Comparison of ENCODE assay signal across 8 mouse cellular contexts in genomic region chr2:155956134-155957059, GRCm38 (mm10). TPM values are rescaled to one million over a fixed set of nuclear protein-coding genes. Genes with fewer than 3 reads are reported as not detected.
DNase-seq lines count a peak whose midpoint lies in the region; ATAC-seq and TF ChIP-seq lines count a peak whose summit lies in the region.

TSS of gene Cep250 (plus strand) at chr2:155956458.

- H3K36me3 ChIP-seq in G1E (replicated peaks): peaks cover 24% of the 10 kb centered on the region
- H3K36me3 ChIP-seq in forebrain, postnatal 0 days (ENCODE audit: insufficient read depth): no peaks in the 10 kb centered on the region
- no peaks in the 10 kb centered on the region for H3K36me3 ChIP-seq in lung, embryonic 15.5 days

- peak within 1 kb of the TSS; percentile 64 for H3K4me2 ChIP-seq in forebrain, postnatal 0 days (ENCODE audit: low read depth)
- peak within 1 kb of the TSS; percentile 62 for H3K4me2 ChIP-seq in lung, embryonic 15.5 days

- peaks cover 21% of the 10 kb centered on the region for H3K4me1 ChIP-seq in G1E (ENCODE audit: insufficient read depth, low read depth, low read length)
- 0 out of 2 replicates have a peak, but pooled peaks cover 4% of the 10 kb centered on the region for H3K4me1 ChIP-seq in forebrain, postnatal 0 days (ENCODE audit: insufficient read depth)
- H3K4me1 ChIP-seq in lung, embryonic 15.5 days: peaks cover 13% of the 10 kb centered on the region

- H3K4me3 ChIP-seq in G1E (ENCODE audit: low read depth, low read length): peak within 1 kb of the TSS; percentile 93
- H3K4me3 ChIP-seq in forebrain, postnatal 0 days (ENCODE audit: low read depth, low read length): peak within 1 kb of the TSS; percentile 64
- H3K4me3 ChIP-seq in lung, embryonic 15.5 days: peak within 1 kb of the TSS; percentile 95

- ATAC-seq in G1E (ENCODE audit: extremely low read depth, insufficient number of reproducible peaks, low FRiP score, poor library complexity, severe bottlenecking): peak; percentile 73
- ATAC-seq in forebrain, postnatal 0 days: peak; percentile 96
- ATAC-seq in lung, embryonic 15.5 days (ENCODE audit: borderline replicate concordance, extremely low read depth, low FRiP score, low TSS enrichment): peak; percentile 97

- peak; percentile 84 for DNase-seq in G1E (ENCODE audit: low spot score)
- DNase-seq in cerebellum, adult 18-20 months: peak; percentile 92 to 94
- peak; percentile 97 for DNase-seq in forebrain, postnatal 0 days
- DNase-seq in heart, postnatal 4 days: peak; percentile 94
- peak; percentile 77 to 85 for DNase-seq in layer of hippocampus, adult 8-10 months (ENCODE audit: low spot score in 2 of 2)
- DNase-seq in ovary, adult 18-20 months (ENCODE audit: low spot score): peak; percentile 88
- DNase-seq in thymus, postnatal 0 days (ENCODE audit: low spot score): peak; percentile 93

- TF ChIP-seq CTCF in G1E (IDR thresholded peaks at IDR 0.05; ENCODE audit: low read depth, low read length): no peak
- no peak for TF ChIP-seq CTCF in forebrain, postnatal 0 days (IDR thresholded peaks at IDR 0.05; ENCODE audit: low read depth)

- peak within 1 kb of the TSS; percentile 87 for H3K9ac ChIP-seq in forebrain, postnatal 0 days
- H3K9ac ChIP-seq in lung, embryonic 15.5 days: peak within 1 kb of the TSS; percentile 100

- H3K27ac ChIP-seq in forebrain, postnatal 0 days (ENCODE audit: low read depth, low read length): peak within 1 kb of the TSS; percentile 86
- H3K27ac ChIP-seq in lung, embryonic 15.5 days: peak within 1 kb of the TSS; percentile 85

- H3K9me3 ChIP-seq in G1E (replicated peaks): no peaks in the 10 kb centered on the region
- no peaks in the 10 kb centered on the region for H3K9me3 ChIP-seq in forebrain, postnatal 0 days (ENCODE audit: low read length)
- H3K9me3 ChIP-seq in lung, embryonic 15.5 days: no peaks in the 10 kb centered on the region

- under 1% methylated on average over 54 of the region's 59 CpGs for WGBS in forebrain, postnatal 0 days
- WGBS in lung, embryonic 15.5 days: under 1% methylated on average over 58 of the region's 59 CpGs

- peaks cover 8% of the 10 kb centered on the region; the same call in 1 of the 2 replicates for H3K27me3 ChIP-seq in G1E (ENCODE audit: insufficient read depth, low read length)
- H3K27me3 ChIP-seq in forebrain, postnatal 0 days (ENCODE audit: insufficient read depth, low read length): no peaks in the 10 kb centered on the region
- H3K27me3 ChIP-seq in lung, embryonic 15.5 days: 0 out of 2 replicates have a peak, but pooled peaks cover 6% of the 10 kb centered on the region

RNA-seq across cellular contexts. Expression of gene Cep250, which starts in this region (rescaled TPM):
- 11.6 and 12.3 TPM in 2 replicates for total RNA-seq in G1E (2014; fragmentation: Nextera tagmentation)
- 49.2 and 54.7 TPM in 2 replicates for total RNA-seq in G1E (2017)
- polyA plus RNA-seq in G1E (2012): 17.3 and 19.9 TPM in 2 replicates
- total RNA-seq in forebrain, postnatal 0 days (2014; rRNA removed): 17.2 and 18.7 TPM in 2 replicates
- polyA plus RNA-seq in forebrain, postnatal 0 days (2015; fragmentation: Nextera tagmentation; extraction: Ambion mirVana): 4.9 and 8.6 TPM in 2 replicates
- 10 to 100 TPM; 11.9 to 14.4 TPM for total RNA-seq in heart, postnatal 4 days (2021)
- 10 to 100 TPM; 21.9 to 24.9 (median 24.5) TPM for total RNA-seq in layer of hippocampus, adult 8-10 months (2022)
- 22.5 and 26.1 TPM in 2 replicates for polyA plus RNA-seq in lung, embryonic 15.5 days (2015; fragmentation: Nextera tagmentation; extraction: Ambion mirVana)
- 16.6 and 23.4 TPM in 2 replicates for polyA plus RNA-seq in thymus, postnatal 0 days (2015; fragmentation: Nextera tagmentation; extraction: Ambion mirVana)

Comparison
In these comparisons a context has a peak if more than half of its experiments do, and no peak if none do; other contexts are left out.
1. Peak in every context shown above with its lines: DNase-seq, ATAC-seq, H3K4me3 ChIP-seq and H3K27ac ChIP-seq.